Mouse (Mus musculus) spleen, postnatal 14 days (tissue): ENCODE data around the gene Nat8l.

Experiments used
- DNase-seq, 2 experiments: peaks; one replicate each; pipeline ENCODE4 v3.0.0; 2021 to 2022; ENCODE audit warnings: low spot score in 2 of 2

The Nat8l gene

DNA sequence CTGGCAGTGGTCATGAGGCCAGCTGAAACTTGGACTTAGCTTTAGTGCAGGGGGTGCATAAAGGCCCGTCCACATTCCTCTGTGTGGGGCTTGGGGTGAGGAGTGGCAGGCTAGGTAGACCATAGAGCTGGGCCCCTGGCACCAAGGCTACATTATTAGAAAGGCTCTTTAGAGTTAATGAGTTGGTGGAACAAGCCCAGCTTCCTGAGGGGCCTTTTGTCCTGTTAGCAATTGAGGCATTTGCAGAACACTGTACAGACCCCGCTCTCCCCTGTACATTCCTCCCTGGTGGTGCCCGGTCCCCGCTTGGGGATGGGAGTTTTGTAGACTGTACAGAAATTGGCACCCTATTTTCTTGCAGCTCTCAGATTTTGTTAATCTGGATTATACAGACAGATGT is 6.9 kb downstream of the Nat8l start:
- no peak for DNase-seq

DNA sequence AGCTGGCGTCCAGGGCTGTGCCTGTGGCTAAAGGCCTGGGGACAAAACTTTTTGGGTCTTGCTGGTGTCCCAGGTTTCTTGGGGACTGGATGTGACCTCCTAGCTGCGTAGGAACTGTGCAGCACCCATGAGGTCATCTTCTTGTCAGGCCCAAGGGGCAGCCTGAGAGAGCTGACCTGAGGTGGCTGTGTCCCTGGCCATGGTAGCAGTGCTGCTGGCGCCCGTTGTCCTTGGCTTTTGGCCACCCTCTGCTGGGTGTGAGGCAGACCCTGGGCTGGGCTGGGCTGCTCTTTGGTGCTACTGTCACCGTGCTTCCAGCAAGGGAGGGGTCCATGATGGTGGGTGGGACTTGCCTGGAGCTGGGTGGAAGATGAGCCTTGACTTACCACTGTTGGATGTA is 8.8 kb downstream of the Nat8l start:
- no peak for DNase-seq

DNA sequence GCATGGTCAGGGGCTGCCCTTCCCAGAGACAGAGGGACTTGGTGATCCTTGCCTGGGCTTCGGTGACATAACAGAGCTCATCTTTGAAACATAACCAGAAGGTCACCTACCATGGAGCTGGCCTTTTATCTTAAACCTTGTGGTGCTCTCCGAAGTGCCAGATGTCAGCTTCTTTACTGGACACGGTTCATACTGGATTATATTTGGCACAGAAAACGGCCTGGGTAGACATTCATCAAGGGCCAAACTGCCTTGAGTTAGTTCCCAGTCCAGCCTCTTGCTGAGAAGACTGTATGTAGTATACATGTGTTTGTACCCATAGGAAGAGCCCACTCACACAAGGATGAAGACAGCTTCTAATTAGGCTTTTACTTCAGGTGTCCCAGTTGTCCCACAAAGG is 11.0 kb downstream of the Nat8l start:
- no peak for DNase-seq

DNA sequence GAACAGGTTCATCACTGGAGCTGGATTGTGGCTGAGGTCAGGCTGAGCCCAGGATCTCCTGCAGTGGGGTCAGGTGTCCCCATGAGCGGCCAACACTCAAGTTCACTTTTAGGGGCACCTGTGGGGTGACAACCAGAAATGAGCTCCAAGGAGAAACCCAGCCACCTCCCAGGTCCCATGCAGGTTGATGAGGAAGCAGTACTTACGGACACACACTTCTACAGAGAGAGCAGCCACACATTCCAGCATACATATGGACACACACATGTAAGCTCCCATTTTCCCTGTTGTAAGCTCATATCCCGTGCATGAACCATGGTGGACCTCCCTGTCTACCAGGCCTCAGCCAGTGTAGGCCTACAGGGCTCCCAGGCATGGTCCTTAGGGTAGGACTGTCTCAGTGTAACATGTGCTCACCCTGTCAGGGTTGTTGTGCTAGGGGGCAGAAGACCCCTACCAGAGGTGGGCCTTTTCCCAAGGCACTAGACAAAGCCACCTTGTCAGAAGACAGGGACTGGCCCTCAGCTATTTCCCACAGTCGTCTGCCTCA is 11.7 kb downstream of the Nat8l start:
- DNase-seq, result no peak

DNA sequence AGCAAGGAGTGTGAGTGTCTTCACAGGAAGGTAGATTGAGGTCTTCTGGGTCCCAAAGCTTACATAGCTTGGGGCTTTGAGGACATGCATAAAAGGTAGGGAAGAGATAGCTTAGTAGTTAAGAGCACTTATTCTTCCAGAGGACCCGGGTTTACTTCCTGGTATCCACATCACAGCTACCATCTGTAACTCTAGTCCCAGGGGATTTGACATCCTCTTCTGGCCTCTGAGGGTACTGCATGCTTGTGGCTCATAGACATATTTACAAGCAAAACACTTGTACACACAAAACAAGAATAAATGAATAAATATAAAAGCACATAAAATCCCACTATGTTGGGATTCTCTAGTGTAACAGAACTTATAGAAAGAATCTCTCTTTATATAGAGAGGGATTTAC is 18.9 kb downstream of the Nat8l start:
- DNase-seq, result no peak

DNA sequence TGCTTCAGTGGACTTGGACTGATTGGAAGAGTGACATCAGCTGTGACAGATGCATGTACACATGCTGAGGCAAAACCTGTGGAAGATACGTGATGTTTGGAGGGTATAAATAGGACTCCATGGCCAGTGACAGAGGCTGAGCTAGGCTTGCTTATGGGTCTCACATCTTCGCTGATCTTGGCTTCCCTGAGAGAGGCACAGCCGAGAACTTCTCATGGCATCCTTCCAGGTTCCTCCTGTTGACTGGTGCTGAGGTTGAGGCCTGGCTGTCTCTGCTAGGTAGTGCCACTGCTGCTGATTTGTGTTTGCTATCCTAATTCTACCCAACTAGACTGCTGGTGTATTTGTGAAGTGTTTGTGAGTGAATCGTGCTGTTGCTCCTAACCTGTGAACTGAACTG is 23.2 kb downstream of the Nat8l start:
- DNase-seq, result no peak

DNA sequence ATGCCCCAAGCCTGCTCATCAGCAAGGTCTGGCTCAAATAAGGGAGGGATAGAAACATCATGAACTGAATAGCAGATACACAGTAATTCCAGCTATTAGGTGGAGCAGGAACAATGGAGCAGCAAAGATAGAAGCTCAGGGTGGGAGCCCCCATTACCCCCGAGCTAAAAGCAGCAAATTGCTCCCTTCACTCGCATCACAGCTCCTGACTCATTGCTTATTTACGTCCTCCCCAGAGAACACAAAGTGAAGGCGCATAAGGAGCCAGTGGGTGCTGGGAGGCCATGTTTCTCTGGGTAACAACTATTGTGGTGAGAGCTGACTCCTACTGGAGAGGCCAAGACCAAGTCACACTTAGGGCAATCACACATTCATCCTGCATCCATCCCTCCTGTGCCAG is 34.3 kb downstream of the Nat8l start:
- DNase-seq, result no peak

DNA sequence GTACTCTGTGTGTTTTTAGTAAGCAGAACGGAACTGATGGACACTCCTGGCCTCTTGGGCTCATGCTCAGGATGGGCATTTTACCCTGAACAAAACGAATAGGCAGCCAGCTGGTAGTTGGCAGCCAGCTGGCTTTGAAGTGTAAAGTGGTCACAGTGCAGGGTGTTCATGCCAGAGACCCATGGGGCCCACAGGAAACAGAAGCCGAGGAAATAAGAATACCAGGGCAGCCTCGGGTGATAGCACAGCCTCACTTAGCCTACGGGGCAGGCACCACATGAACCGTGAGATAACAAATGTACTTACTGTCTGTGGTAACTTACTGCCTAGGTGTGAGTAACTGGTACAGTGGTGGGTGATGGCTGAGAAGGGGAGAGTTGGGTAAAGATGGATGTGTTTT is 35.2 kb downstream of the Nat8l start:
- DNase-seq, result no peak

DNA sequence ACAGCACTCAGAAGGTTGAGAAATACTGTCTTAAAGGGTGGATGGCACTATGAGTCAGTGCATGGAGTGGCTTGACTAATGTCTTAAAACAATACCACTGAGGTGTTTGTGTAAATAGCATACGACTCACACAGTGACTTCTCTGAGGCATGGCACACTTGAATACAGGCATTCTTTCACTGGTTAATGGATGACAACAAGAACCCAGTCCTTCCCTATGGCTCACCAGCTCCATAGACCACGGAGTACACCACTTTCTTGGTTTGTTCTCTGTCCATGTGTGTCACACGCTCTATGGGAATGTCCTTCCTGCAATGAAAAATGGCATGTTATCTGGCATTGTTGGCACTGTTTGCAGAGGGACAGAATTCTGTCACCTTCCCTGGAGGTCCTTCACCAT is 36.7 kb downstream of the Nat8l start:
- DNase-seq, result no peak
